Mouse (Mus musculus) yolk sac, embryonic 10.5 days (tissue): Measurements from ENCODE around the gene Tubg1.

Source experiments
- DNase-seq: peaks from one replicate; pipeline ENCODE4 v3.0.0-alpha.2; 2017; ENCODE audit warnings: low spot score

Tubg1 gene

GRCm38 (mm10) chr11:101164677-101165580 lies 45.2 kb downstream of the Tubg1 start:
- no peak for DNase-seq

- DNase-seq = no peak
Observed at GRCm38 (mm10) chr11:101166357-101166756, 46.6 kb downstream of the Tubg1 start.

- DNase-seq = no peak
Observed at GRCm38 (mm10) chr11:101167211-101167962, 47.6 kb downstream of the Tubg1 start.

GRCm38 (mm10) chr11:101167963-101168300 lies 48.2 kb downstream of the Tubg1 start:
- no peak for DNase-seq

- peak; percentile 36 for DNase-seq
Observed at GRCm38 (mm10) chr11:101168301-101168980, 48.7 kb downstream of the Tubg1 start.

- no peak for DNase-seq
Observed at GRCm38 (mm10) chr11:101169301-101170107, 49.8 kb downstream of the Tubg1 start.

- DNase-seq = peak; percentile 36
Observed at GRCm38 (mm10) chr11:101170354-101170810, 50.6 kb downstream of the Tubg1 start, which contains the start of gene Cntnap1. TSS of gene Cntnap1 (plus strand) at chr11:101170523.

- peak; percentile 99 for DNase-seq
Observed at GRCm38 (mm10) chr11:101170811-101171610, 51.3 kb downstream of the Tubg1 start, which contains the start of gene Plekhh3. TSS of gene Plekhh3 (minus strand) at chr11:101171351.

GRCm38 (mm10) chr11:101171721-101172433 lies 52.1 kb downstream of the Tubg1 start:
- peak; percentile 87 for DNase-seq

- DNase-seq = no peak
Observed at GRCm38 (mm10) chr11:101172434-101172815, 52.7 kb downstream of the Tubg1 start.

- no peak for DNase-seq
Observed at GRCm38 (mm10) chr11:101173112-101173511, 53.4 kb downstream of the Tubg1 start.

GRCm38 (mm10) chr11:101173631-101174388 lies 54.1 kb downstream of the Tubg1 start:
- DNase-seq = peak; percentile 79

- DNase-seq = no peak
Observed at GRCm38 (mm10) chr11:101174389-101174745, 54.6 kb downstream of the Tubg1 start.

- no peak for DNase-seq
Observed at GRCm38 (mm10) chr11:101174851-101175628, 55.3 kb downstream of the Tubg1 start, which contains the start of gene Ccr10. TSS of gene Ccr10 (minus strand) at chr11:101175443.

GRCm38 (mm10) chr11:101175636-101176116 lies 55.9 kb downstream of the Tubg1 start:
- no peak for DNase-seq
